Mouse (Mus musculus): Measurements from ENCODE around the gene Dhx37.
"Not testable (repeated sequence)": the region's sequence is repeated elsewhere in the genome, so short reads cannot be mapped to it uniquely, and the experiment has no call there.

GRCm38 (mm10) chr5:125387295-125387694, 46.6 kb downstream of the Dhx37 start:
- TF ChIP-seq ZKSCAN1 (IDR thresholded peaks at IDR 0.05; ENCODE audit: low read depth, low read length); CTCF (IDR thresholded peaks at IDR 0.05 in 2 of 3, conservative IDR thresholded peaks at IDR 0.05 in 1 of 3; ENCODE audit: control insufficient read depth in 1 of 3, insufficient read depth in 1 of 3, low read depth in 2 of 3, low read length in 3 of 3, poor library complexity in 1 of 3, severe bottlenecking in 1 of 3); ZC3H11A (IDR thresholded peaks at IDR 0.05; ENCODE audit: low read depth, low read length); EP300 (IDR thresholded peaks at IDR 0.05; ENCODE audit: low read depth in 1 of 2, low read length in 2 of 2); MEF2A (IDR thresholded peaks at IDR 0.05; ENCODE audit: extremely low read depth, insufficient replicate concordance, low read depth, low read length, poor library complexity, severe bottlenecking); MAX (IDR thresholded peaks at IDR 0.05; ENCODE audit: low read length); POLR2A (IDR thresholded peaks at IDR 0.05; ENCODE audit: control insufficient read depth in 1 of 2, insufficient read depth in 1 of 2, low read depth in 1 of 2, low read length in 2 of 2, poor library complexity in 1 of 2); MAZ (IDR thresholded peaks at IDR 0.05; ENCODE audit: low read depth, low read length); SIN3A (IDR thresholded peaks at IDR 0.05; ENCODE audit: low read length): not testable (repeated sequence)

All from MEL (cell line).